Mouse (Mus musculus) liver, adult (tissue): ENCODE results near the gene Tmprss9.
A peak's percentile ranks its signal among the peaks of the same experiment; 100 is the strongest.

Experiments used
- GATA4 ChIP-seq: IDR thresholded peaks from 2 replicates; pipeline ENCODE4 v1.6.1; 2014; ENCODE audit warnings: mild to moderate bottlenecking, low read length; ENCODE audit not compliant: insufficient replicate concordance

The Tmprss9 gene

DNA sequence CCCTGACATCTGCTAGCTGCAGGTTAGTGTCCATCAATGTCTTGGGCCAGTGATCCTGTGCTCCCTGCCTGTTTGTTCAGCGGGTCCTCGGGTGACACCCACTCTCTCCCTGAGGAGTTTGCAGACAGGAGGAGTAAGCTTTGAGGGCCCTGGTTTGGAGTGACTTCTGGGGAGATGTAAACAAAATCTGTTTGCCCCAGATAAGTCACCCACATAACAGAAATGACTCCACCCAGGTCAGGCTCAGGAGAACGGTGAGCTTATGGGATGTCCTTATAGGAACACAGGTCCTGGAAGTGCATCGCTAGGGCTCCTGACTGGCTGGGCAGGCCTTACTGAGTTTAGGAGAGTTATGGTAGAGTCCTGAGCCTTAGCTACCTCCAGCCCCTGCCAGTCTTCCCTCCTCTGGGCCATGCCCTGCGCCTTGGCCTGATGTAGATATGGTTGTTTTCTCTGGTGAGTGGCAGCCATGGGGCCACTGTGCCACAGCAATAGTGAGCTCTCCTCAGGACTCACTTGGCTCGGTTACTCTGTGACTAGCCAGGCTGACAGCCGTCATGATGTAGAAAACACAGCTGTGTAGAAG is 13.2 kb upstream of the Tmprss9 start:
- TF ChIP-seq GATA4: no peak

DNA sequence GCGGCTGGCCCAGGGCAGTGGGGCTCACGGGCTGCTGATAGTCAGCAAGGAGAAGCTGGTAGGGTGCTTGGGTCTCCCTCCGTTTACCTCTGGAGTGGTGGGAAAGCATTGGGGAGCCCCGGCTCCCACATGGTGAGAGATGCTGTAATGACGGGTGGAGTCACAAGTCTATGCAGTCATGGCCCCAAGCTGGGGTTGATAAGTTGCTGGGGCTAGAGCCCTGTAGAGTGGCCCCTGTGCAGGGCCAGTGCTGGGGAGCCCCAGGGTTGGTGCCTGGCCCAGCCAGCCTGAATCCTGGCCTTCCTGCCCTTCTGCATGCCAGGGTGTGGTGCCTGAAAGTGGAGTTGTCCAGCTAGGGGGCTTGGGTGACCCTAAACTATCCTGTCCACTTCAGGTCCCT is 9.3 kb upstream of the Tmprss9 start:
- no peak for TF ChIP-seq GATA4

DNA sequence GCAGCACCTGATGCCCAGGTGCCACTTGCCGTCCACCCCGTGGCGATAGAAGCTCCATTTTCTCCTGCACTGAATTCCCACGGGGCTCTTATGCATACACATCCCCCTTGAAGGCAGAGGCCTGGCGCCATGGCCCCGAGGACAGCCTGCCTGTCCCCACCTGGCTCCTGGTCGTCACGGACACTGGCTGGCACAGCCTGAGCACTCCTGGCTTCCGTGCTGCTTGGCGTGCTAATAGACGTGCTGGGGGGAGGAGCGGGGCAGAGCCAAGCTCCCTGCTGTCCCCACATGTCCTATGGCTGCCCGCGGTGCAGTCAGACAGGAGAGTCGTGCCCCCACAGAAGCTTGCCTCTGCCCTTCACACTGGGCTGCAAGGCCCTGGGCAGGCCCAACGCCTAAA is 7.2 kb upstream of the Tmprss9 start:
- no peak for TF ChIP-seq GATA4

DNA sequence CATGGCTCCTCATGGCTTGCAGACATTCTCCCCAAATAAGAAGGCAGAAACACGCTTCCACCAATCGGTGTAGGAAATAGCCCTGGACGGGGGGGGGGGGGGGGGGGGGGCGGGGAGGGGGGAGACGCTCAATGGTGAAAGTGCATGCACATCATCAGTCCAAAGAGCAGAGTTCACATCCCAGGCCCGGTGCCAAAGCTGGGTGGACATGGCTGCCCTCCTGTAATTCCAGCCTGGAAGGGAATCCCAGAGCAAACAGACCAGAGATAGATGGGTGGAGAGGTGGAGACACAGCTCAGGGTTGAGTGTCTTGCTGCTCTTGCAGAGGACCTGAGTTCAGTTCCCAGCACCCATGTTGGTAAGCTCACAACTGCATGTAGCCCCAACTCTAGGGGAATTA is 655 bp upstream of the Tmprss9 start:
- no peak for TF ChIP-seq GATA4

DNA sequence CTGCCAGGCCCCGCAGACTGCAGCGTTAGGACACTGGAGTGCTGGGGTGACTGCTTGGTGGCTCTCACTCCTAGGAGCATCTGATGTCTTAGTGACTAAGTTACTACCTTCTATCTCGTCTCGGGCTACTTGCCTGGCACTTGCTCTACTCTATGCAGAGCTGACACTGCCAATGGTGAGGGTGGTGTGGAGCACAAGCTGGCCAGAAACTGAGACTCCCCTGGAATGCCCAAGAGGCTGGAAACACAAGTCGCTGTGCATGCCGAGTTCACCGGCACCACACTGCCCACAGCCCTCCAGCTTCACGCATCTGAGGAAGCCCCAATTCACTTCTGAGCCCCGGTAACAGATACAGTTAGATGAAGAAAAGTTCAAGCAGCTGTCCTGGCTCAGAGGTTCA is 2.4 kb downstream of the Tmprss9 start:
- no peak for TF ChIP-seq GATA4

DNA sequence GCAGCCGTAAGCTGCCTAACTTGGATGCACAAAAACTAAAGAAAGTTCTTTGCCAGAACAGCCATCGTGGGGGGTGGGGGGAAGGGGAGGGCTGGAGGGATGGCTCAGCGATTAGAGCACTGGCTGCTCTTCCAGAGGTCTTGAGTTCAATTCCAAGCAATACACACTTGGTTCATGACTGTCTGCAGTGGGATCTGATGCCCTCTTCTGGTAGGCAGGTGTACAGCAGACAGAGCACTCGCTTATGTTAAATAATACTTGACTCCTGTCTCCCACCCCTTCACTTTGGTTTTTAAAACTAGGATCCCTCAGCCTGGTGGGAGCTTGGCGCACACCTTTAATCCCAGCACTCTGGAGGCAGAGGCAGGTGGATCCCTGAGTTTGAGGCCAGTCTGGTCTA is 4.4 kb downstream of the Tmprss9 start:
- no peak for TF ChIP-seq GATA4

DNA sequence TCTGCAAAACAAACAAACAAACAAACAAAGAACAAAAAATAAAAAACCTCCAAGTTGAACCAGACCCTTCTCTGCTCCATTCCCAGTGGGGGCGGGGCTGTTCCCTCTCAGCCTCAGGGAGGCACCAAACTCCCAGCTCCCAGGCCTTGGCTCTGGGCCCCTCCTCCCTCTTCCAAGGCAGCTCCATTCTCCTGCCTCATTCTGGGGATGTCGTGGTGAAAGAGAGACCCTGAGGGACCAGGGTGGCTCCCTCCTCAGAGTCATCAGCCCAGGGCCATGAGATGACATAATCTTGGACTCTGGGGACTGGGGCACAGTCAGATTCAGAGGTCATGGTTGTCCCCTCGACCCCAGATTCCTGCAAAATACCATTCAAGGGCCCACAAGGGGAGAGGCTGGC is 4.9 kb downstream of the Tmprss9 start:
- TF ChIP-seq GATA4: no peak

DNA sequence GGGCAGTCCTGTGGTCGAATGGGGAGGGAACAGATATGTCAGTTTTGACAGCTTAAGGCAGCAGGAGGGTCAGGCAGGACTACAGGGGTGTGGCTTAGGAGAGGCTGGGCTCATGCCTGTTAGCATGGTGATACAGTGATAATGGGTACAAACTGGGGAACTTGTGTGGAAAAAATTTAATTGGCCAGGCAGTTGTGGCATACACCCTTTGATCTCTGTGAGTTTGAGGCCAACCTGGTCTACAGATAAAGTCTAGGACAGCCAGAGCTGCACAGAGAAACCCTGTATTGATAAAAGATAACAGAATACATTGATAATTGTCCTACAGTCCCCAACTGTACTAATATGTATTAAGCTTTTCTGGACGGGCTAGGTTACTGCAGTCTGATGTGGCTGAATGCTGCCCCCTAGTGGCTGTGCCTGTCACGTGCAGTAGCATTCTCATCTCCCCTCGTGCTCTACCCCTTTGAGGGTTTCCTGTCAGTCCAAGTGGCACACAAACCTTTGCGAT is 8.5 kb downstream of the Tmprss9 start:
- no peak for TF ChIP-seq GATA4

DNA sequence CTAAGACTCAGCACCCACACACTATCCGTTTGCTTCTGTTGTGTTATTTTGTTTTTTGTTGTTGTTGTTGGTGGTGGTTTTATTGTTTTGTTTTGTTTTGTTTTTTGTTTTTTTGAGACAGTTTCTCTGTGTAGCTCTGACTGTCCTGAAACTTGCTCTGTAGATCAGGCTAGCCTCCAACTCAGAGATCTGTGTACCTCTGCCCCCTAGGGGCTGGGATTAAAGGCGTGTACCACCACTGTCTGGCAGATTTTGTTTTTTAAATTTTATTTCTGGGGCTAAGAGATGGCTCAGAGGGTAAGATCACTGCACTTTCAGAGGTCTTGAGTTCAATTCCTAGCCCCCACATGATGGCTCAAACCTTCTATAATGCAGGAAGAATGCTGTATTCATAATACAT is 9.3 kb downstream of the Tmprss9 start:
- TF ChIP-seq GATA4: no peak

DNA sequence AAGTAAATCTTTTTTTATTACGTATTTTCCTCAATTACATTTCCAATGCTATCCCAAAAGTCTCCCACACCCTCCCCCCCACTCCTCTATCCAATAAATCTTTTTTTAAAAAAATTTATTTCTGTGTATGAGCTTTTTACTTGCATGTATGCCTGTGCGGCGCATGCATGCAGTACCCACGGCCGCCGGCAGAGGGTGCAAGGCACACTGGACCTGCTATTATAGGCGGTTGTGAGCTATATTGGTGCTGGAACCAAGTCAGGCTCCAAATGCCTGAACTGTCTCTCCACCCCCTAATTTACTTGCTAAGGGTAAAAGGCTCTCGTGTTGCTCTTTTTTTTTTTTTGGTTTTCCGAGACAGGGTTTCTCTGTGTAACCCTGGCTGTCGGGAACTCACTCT is 9.7 kb downstream of the Tmprss9 start:
- no peak for TF ChIP-seq GATA4

DNA sequence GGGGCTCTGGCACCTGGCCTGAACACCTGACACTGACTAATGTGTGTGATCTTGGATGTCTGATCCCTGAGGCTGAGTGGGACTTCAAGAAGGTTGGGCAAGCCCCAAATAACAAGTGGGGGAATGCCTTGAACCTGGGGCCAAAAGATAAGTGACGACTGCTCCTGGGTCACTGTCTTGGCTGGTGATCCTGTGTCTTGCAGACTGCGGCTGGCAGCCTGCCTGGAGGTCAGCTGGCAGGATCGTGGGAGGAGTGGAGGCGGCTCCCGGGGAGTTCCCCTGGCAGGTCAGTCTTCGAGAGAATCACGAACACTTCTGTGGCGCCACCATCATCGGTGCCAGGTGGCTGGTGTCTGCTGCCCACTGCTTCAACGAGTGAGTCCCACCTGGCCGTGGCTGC is 15.5 kb downstream of the Tmprss9 start:
- TF ChIP-seq GATA4: 0 out of 2 replicates have a peak, but pooled peaks have one; percentile 23

DNA sequence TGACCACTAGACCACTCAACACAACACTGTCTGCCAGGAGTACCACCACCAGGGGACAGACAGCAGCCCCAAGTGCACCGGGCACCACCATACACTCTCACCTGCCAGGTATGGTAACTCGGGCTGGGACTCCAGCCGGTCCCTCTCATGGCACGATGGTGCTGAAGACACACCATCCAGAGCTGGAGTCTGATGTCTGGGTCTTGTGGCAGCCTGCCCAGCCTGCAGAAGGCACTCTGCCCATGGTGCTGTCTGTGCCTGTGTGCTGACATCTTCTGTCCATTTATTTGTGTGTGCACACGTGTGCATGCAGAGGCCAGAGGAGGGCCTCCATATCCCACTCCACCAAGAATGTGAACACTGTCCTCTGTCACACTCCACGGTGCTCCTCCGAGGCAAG is 23.5 kb downstream of the Tmprss9 start:
- no peak for TF ChIP-seq GATA4

DNA sequence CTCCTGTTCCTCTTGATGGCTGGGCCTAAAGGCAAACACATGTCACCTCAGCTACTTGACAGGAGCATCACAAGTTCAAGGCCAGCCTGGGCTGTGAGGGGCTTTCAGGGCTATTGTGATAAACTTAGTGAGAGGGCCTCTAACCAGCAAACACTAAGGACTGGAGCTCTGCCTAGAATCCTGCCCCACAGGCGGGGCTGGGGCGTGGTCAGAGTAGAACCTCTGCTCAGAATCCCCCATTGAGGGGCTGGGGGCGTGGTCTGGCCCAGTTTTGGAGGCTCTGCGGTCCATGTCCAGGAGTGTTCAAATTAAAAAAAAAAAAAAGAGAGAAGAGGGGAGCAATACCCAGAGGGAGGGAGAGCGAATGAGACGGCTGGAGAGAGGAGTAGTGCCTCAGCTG is 24.0 kb downstream of the Tmprss9 start:
- TF ChIP-seq GATA4: no peak

DNA sequence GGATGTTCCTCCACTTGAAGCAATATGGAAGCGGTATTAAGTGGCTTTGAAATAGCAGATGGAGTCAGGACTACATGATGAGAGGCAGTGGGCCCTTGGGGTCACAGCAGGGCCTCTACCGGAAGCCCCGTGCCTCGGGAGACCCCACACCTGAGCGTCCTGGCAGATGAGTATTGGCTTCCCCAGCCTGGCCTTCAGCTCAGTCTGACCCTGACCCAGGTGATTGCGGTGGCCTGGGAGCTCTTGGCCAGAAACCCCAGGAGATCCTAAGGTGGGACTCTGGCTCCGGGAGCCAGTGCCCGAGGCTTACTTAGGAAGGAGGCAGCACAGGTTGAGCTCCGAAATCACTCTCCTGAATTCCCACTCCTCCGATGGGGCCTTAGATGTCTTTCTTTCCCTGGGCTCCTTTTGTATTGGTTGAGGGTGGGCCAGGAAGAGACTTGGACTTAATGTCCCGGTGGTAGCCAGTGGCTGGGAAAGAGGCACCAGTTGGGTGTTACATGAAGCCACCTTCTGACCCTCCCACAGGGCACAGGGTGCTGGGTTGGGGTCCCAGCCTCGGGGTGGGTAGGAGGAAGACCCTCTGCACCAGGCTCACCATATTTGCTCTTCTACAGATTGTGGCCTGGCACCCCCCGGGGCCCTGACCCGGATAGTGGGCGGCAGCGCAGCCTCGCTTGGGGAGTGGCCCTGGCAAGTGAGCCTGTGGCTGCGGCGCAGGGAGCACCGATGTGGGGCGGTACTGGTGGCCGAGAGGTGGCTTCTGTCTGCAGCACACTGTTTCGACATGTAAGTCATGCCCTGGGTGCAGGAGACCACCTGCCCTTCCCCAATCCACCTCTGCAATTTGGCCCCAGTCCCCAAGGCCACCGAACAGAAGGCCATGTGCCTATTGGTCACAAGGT is 25.2 kb downstream of the Tmprss9 start:
- no peak for TF ChIP-seq GATA4

DNA sequence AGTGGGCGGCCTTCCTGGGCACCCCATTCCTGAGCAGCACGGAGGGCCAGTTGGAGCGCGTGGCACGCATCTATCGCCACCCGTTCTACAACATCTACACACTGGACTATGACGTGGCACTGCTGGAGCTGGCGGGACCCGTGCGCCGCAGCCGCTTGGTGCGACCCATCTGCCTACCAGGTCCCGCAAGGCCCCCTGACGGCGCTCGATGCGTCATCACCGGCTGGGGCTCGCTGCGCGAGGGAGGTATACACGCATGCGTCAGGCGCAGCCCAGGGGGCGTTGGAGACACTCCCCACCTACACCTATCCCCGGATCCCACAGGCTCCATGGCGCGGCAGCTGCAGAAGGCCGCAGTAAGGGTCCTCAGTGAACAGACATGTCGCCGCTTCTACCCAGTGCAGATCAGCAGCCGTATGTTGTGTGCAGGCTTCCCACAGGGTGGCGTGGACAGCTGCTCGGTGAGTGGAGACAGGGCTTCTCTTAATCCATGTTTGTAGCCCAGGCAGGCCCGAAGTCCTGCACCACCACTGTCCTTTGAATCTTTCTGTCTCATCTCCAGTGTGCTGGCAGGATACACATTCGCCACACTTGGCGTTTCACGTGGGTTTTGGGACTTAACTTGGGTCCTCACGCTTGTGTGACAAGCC is 26.3 kb downstream of the Tmprss9 start:
- TF ChIP-seq GATA4: no peak

DNA sequence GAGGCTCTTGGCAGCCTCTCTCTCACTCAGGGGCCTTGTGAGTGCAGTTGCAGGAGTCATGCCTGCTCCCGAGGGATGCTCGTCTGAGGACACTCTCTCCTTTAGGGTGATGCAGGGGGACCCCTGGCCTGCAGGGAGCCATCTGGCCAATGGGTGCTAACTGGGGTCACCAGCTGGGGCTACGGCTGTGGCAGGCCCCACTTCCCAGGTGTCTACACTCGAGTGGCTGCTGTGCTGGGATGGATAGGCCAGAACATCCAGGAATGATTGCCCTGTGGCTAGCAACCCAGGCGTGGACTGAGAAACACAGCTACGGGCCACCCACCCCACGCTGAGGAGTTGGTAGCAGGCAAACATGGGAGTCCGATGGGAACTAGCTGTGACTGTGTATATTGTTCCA is 27.4 kb downstream of the Tmprss9 start:
- no peak for TF ChIP-seq GATA4
